7 mouse cellular contexts compared by ENCODE assay signal in genomic region chr15:28070771-28071419, GRCm38 (mm10). TPM values are rescaled to one million over a fixed set of nuclear protein-coding genes. Genes with fewer than 3 reads are reported as not detected.
DNase-seq lines count a peak whose midpoint lies in the region; ATAC-seq and TF ChIP-seq lines count a peak whose summit lies in the region.

No protein-coding gene starts in this region.

- ATAC-seq in liver, embryonic 11.5 days (replicated peaks; ENCODE audit: low FRiP score) = no peak

- WGBS in hindbrain, embryonic 10.5 days = 2% methylated on average over 12 of the region's 12 CpGs
- WGBS in liver, embryonic 11.5 days = 6% methylated on average over 12 of the region's 12 CpGs

- no peak overlapping the region for H3K4me3 ChIP-seq in C2C12 (ENCODE audit: insufficient read depth, poor library complexity, severe bottlenecking)
- peak overlapping the region; percentile 34 for H3K4me3 ChIP-seq in hindbrain, embryonic 10.5 days
- H3K4me3 ChIP-seq in liver, embryonic 11.5 days (ENCODE audit: low read depth, low read length) = no peak overlapping the region
- no peak overlapping the region for H3K4me3 ChIP-seq in left cerebral cortex, adult 2 months

- H3K79me2 ChIP-seq in C2C12 (ENCODE audit: control insufficient read depth, insufficient read depth) = no peaks in the 10 kb centered on the region

- no peak overlapping the region for H3K27ac ChIP-seq in hindbrain, embryonic 10.5 days
- H3K27ac ChIP-seq in liver, embryonic 11.5 days (ENCODE audit: low read depth, low read length) = no peak overlapping the region
- H3K27ac ChIP-seq in left cerebral cortex, adult 2 months = no peak overlapping the region

- no peaks in the 10 kb centered on the region for H3K79me3 ChIP-seq in C2C12 (ENCODE audit: low read depth)

- no peaks in the 10 kb centered on the region for H3K9me3 ChIP-seq in hindbrain, embryonic 10.5 days
- no peaks in the 10 kb centered on the region for H3K9me3 ChIP-seq in liver, embryonic 11.5 days (ENCODE audit: control insufficient read depth, low read length)

- H3K9ac ChIP-seq in liver, embryonic 11.5 days (ENCODE audit: low read depth, low read length) = no peak overlapping the region

- peak overlapping the region; percentile 17; the same call in 1 of the 2 replicates for H3K4me2 ChIP-seq in liver, embryonic 11.5 days

- no peak for TF ChIP-seq CTCF in C2C12 (IDR thresholded peaks at IDR 0.05; ENCODE audit: control insufficient read depth, insufficient read depth, insufficient read length)
- TF ChIP-seq CTCF in left cerebral cortex, adult 2 months (IDR thresholded peaks at IDR 0.05) = no peak

- intact Hi-C loops in left cerebral cortex, adult 2 months (cut with DNase I) = no loop called here

- no peaks in the 10 kb centered on the region for H3K36me3 ChIP-seq in C2C12 (ENCODE audit: control insufficient read depth, insufficient read depth)
- H3K36me3 ChIP-seq in hindbrain, embryonic 10.5 days = no peaks in the 10 kb centered on the region
- H3K36me3 ChIP-seq in liver, embryonic 11.5 days (ENCODE audit: control insufficient read depth, insufficient read depth, low read length) = no peaks in the 10 kb centered on the region

- no peak overlapping the region for H3ac ChIP-seq in C2C12 (ENCODE audit: control insufficient read depth, insufficient read length, low read depth)

- DNase-seq in 3T3-L1 (ENCODE audit: low read depth, low spot score) = peak; percentile 18
- peak; percentile 16 for DNase-seq in hindbrain, embryonic 10.5 days (ENCODE audit: low spot score)
- no peak for DNase-seq in liver, embryonic 11.5 days (ENCODE audit: low spot score)
- no peak for DNase-seq in cerebellum, adult 9-11 months
- DNase-seq in left cerebral cortex, adult 2 months (ENCODE audit: extremely low spot score in 1 of 2, low spot score in 2 of 2) = no peak
- DNase-seq in left cerebral cortex, adult 11 months (ENCODE audit: low spot score) = no peak

- peaks cover 11% of the 10 kb centered on the region for H3K4me1 ChIP-seq in hindbrain, embryonic 10.5 days (replicated peaks)
- no peaks in the 10 kb centered on the region for H3K4me1 ChIP-seq in liver, embryonic 11.5 days (replicated peaks; ENCODE audit: control insufficient read depth, insufficient read depth, low read length)

- H3K27me3 ChIP-seq in C2C12 (ENCODE audit: control insufficient read depth, insufficient read depth, insufficient read length) = no peaks in the 10 kb centered on the region
- peaks cover 8% of the 10 kb centered on the region for H3K27me3 ChIP-seq in hindbrain, embryonic 10.5 days (ENCODE audit: insufficient read depth, poor library complexity, severe bottlenecking)
- 0 out of 2 replicates have a peak, but pooled peaks cover 2% of the 10 kb centered on the region for H3K27me3 ChIP-seq in liver, embryonic 11.5 days (replicated peaks; ENCODE audit: control insufficient read depth, insufficient read depth, low read length)

TF ChIP-seq in C2C12, 6 proteins besides CTCF, POLR2A, EP300 and RAD21:
- TF ChIP-seq MYOD1 (IDR thresholded peaks at IDR 0.05; ENCODE audit: control insufficient read depth, insufficient read length, low read depth) (peak; percentile 18), USF1 (IDR thresholded peaks at IDR 0.05; ENCODE audit: low read depth) (no peak)
TF ChIP-seq in C2C12: peak in this region for 1.

RNA-seq across cellular contexts. Expression of gene Trio, which starts 45.2 kb away (rescaled TPM):
- polyA plus RNA-seq in C2C12 (2012; fragmentation: generic; extraction: Trizol) = 26.2 TPM
- polyA plus RNA-seq in hindbrain, embryonic 10.5 days (2016; fragmentation: Nextera tagmentation; extraction: Ambion mirVana) = 25.3 and 25.5 TPM in 2 replicates
- polyA plus RNA-seq in liver, embryonic 11.5 days (2014; fragmentation: Nextera tagmentation; extraction: Ambion mirVana) = 9.4 and 14.0 TPM in 2 replicates
- 100 to 1,000 TPM; 252 to 279 TPM for total RNA-seq in left cerebral cortex, adult 2 months (2021)

Comparison
In these comparisons a context has a peak if more than half of its experiments do, and no peak if none do; other contexts are left out.
1. DNase-seq: peak in 3T3-L1 (single experiment) and hindbrain, embryonic 10.5 days (single experiment); none in liver, embryonic 11.5 days (single experiment), cerebellum, adult 9-11 months (single experiment), left cerebral cortex, adult 2 months (0 of 2) and left cerebral cortex, adult 11 months (single experiment).